Mouse (Mus musculus): ENCODE data around the gene Jund. TPM values are rescaled to one million over a fixed set of nuclear protein-coding genes. Genes with fewer than 3 reads are reported as not detected.

Jund gene
- 41.5 and 52.0 TPM in 2 replicates for polyA plus RNA-seq (2015; fragmentation: Nextera tagmentation; extraction: Ambion mirVana)

GRCm38 (mm10) chr8:70698310-70699109, at the start of gene Jund:
Gene Jund, plus strand, starts transcription at chr8:70698949.

GRCm38 (mm10) chr8:70660273-70660725, 38.5 kb upstream of the Jund start, which contains the start of gene Pgpep1:
Gene Pgpep1, minus strand, starts transcription at chr8:70660388.

GRCm38 (mm10) chr8:70673079-70673856, 25.5 kb upstream of the Jund start, which contains the start of gene Lsm4:
Gene Lsm4, plus strand, starts transcription at chr8:70673248.

GRCm38 (mm10) chr8:70703287-70703686, 4.5 kb downstream of the Jund start, which contains the start of gene Iqcn:
Gene Iqcn, plus strand, starts transcription at chr8:70703457.

GRCm38 (mm10) chr8:70718297-70718696, 19.5 kb downstream of the Jund start, which contains the start of gene Gm3336:
Gene Gm3336, plus strand, starts transcription at chr8:70718543.

GRCm38 (mm10) chr8:70723486-70724210, 24.9 kb downstream of the Jund start, which contains the start of gene Pde4c:
Gene Pde4c, plus strand, starts transcription at chr8:70723720.

Other genes starting within 250 kb of the Jund start
- 17.0 and 18.6 TPM in 2 replicates for gene Klhl26, start 222.0 kb upstream of the Jund start, polyA plus RNA-seq (2015; fragmentation: Nextera tagmentation; extraction: Ambion mirVana)
- not detected in 2 replicates for gene Tmem59l, start 211.6 kb upstream of the Jund start, polyA plus RNA-seq (2015; fragmentation: Nextera tagmentation; extraction: Ambion mirVana)
- gene Crlf1, start 205.8 kb upstream of the Jund start, polyA plus RNA-seq (2015; fragmentation: Nextera tagmentation; extraction: Ambion mirVana), result 0.36 and 0.42 TPM in 2 replicates
- 113 and 116 TPM in 2 replicates for gene Rex1bd, start 192.2 kb upstream of the Jund start, polyA plus RNA-seq (2015; fragmentation: Nextera tagmentation; extraction: Ambion mirVana)
- gene Uba52, start 188.1 kb upstream of the Jund start, polyA plus RNA-seq (2015; fragmentation: Nextera tagmentation; extraction: Ambion mirVana), result 768 and 841 TPM in 2 replicates
- gene Fkbp8, start 171.2 kb upstream of the Jund start, polyA plus RNA-seq (2015; fragmentation: Nextera tagmentation; extraction: Ambion mirVana), result 200 and 204 TPM in 2 replicates
- gene Kxd1, start 171.0 kb upstream of the Jund start, polyA plus RNA-seq (2015; fragmentation: Nextera tagmentation; extraction: Ambion mirVana), result 53.9 and 54.6 TPM in 2 replicates
- 11.7 and 12.5 TPM in 2 replicates for gene Ell, start 159.5 kb upstream of the Jund start, polyA plus RNA-seq (2015; fragmentation: Nextera tagmentation; extraction: Ambion mirVana)
- gene Isyna1, start 104.6 kb upstream of the Jund start, polyA plus RNA-seq (2015; fragmentation: Nextera tagmentation; extraction: Ambion mirVana), result 25.1 and 27.7 TPM in 2 replicates
- gene Ssbp4, start 90.1 kb upstream of the Jund start, polyA plus RNA-seq (2015; fragmentation: Nextera tagmentation; extraction: Ambion mirVana), result 71.0 and 78.8 TPM in 2 replicates
- gene Lrrc25, start 82.8 kb upstream of the Jund start, polyA plus RNA-seq (2015; fragmentation: Nextera tagmentation; extraction: Ambion mirVana), result 4.4 and 6.6 TPM in 2 replicates
- gene Gdf15, start 66.5 kb upstream of the Jund start, polyA plus RNA-seq (2015; fragmentation: Nextera tagmentation; extraction: Ambion mirVana), result 0.79 and 2.8 TPM in 2 replicates
- gene Pgpep1, start 38.6 kb upstream of the Jund start, polyA plus RNA-seq (2015; fragmentation: Nextera tagmentation; extraction: Ambion mirVana), result 19.2 and 24.1 TPM in 2 replicates
- 119 and 132 TPM in 2 replicates for gene Lsm4, start 25.7 kb upstream of the Jund start, polyA plus RNA-seq (2015; fragmentation: Nextera tagmentation; extraction: Ambion mirVana)
- 0.04 TPM in 1 of 2 replicates, not detected in the other for gene Iqcn, start 4.5 kb downstream of the Jund start, polyA plus RNA-seq (2015; fragmentation: Nextera tagmentation; extraction: Ambion mirVana)
- gene Gm3336, start 19.6 kb downstream of the Jund start, polyA plus RNA-seq (2015; fragmentation: Nextera tagmentation; extraction: Ambion mirVana), result 0.19 and 0.20 TPM in 2 replicates
- gene Pde4c, start 24.8 kb downstream of the Jund start, polyA plus RNA-seq (2015; fragmentation: Nextera tagmentation; extraction: Ambion mirVana), result 0.05 and 0.10 TPM in 2 replicates
- 9.9 and 10.0 TPM in 2 replicates for gene Rab3a, start 55.7 kb downstream of the Jund start, polyA plus RNA-seq (2015; fragmentation: Nextera tagmentation; extraction: Ambion mirVana)
- 49.0 and 49.6 TPM in 2 replicates for gene Mpv17l2, start 62.0 kb downstream of the Jund start, polyA plus RNA-seq (2015; fragmentation: Nextera tagmentation; extraction: Ambion mirVana)
- 27.2 and 27.8 TPM in 2 replicates for gene Pik3r2, start 77.8 kb downstream of the Jund start, polyA plus RNA-seq (2015; fragmentation: Nextera tagmentation; extraction: Ambion mirVana)
- gene Mast3, start 106.1 kb downstream of the Jund start, polyA plus RNA-seq (2015; fragmentation: Nextera tagmentation; extraction: Ambion mirVana), result 4.8 and 6.3 TPM in 2 replicates
- 0.06 TPM in 1 of 2 replicates, not detected in the other for gene Il12rb1, start 109.5 kb downstream of the Jund start, polyA plus RNA-seq (2015; fragmentation: Nextera tagmentation; extraction: Ambion mirVana)
- gene Arrdc2, start 140.8 kb downstream of the Jund start, polyA plus RNA-seq (2015; fragmentation: Nextera tagmentation; extraction: Ambion mirVana), result 4.0 and 5.5 TPM in 2 replicates
- gene Kcnn1, start 164.3 kb downstream of the Jund start, polyA plus RNA-seq (2015; fragmentation: Nextera tagmentation; extraction: Ambion mirVana), result 1.2 and 1.4 TPM in 2 replicates
- gene Ccdc124, start 175.0 kb downstream of the Jund start, polyA plus RNA-seq (2015; fragmentation: Nextera tagmentation; extraction: Ambion mirVana), result 73.6 and 78.0 TPM in 2 replicates
- gene Slc5a5, start 193.8 kb downstream of the Jund start, polyA plus RNA-seq (2015; fragmentation: Nextera tagmentation; extraction: Ambion mirVana), result 0.66 and 1.1 TPM in 2 replicates
- 3,897 and 4,512 TPM in 2 replicates for gene Rpl18a, start 198.5 kb downstream of the Jund start, polyA plus RNA-seq (2015; fragmentation: Nextera tagmentation; extraction: Ambion mirVana)
- 31.9 and 35.1 TPM in 2 replicates for gene Map1s, start 207.0 kb downstream of the Jund start, polyA plus RNA-seq (2015; fragmentation: Nextera tagmentation; extraction: Ambion mirVana)